In the genomic region with DNA sequence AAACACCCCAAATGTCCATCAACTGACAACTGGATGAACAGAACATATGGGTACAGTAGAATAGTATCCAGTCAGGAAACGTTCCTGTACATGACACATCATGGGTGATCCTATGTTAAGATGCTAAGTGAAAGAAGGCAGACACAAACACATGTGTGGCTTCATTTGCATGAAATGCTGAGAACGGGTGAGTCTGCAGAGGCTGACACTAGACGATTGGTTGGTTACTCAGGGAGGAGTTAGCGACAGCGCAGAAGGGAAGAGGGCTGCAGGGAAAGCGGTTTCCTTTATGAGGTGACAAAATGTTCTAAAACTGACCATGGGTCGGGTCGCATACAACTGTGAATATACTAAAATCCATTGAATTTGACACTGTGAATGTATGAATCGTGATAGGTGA, we compare ENCODE assay signal across 18 mouse cellular contexts. TPM values are rescaled to one million over a fixed set of nuclear protein-coding genes. Genes with fewer than 3 reads are reported as not detected.
"Had no signal": no experiment of that assay in that cellular context is flagged by ENCODE, and none has a peak within 500 bp of the region (broad histone marks: within the 10 kb centered on the region; RNA-seq: fewer than 3 reads in every experiment).

No protein-coding gene starts in this region.

- H3K4me1 ChIP-seq: stomach, embryonic 15.5 days had no signal

- H3K27me3 ChIP-seq: neural tube, embryonic 12.5 days; neural tube, embryonic 13.5 days; neural tube, embryonic 15.5 days; stomach, embryonic 15.5 days had no signal

- H3K27ac ChIP-seq: neural tube, embryonic 12.5 days; neural tube, embryonic 13.5 days; neural tube, embryonic 15.5 days; stomach, embryonic 15.5 days; stomach, postnatal 0 days had no signal

- H3K9me3 ChIP-seq: stomach, embryonic 15.5 days had no signal

- H3K4me3 ChIP-seq: neural tube, embryonic 12.5 days; neural tube, embryonic 13.5 days; neural tube, embryonic 15.5 days; stomach, embryonic 15.5 days had no signal

- H3K36me3 ChIP-seq: neural tube, embryonic 12.5 days; stomach, embryonic 15.5 days had no signal

- H3K4me2 ChIP-seq: neural tube, embryonic 12.5 days; neural tube, embryonic 13.5 days; neural tube, embryonic 15.5 days; stomach, embryonic 15.5 days had no signal

- DNase-seq: right cerebral cortex, adult 18-20 months; right cerebral cortex, postnatal 14 days; right cerebral cortex, postnatal 25 days; right cerebral cortex, postnatal 4 days; spleen, adult 18-20 months; thymus, adult 18-20 months; thymus, adult 2 months; thymus, postnatal 14 days; thymus, postnatal 25 days; thymus, postnatal 36 days; thymus, postnatal 4 days had no signal

- H3K9ac ChIP-seq: neural tube, embryonic 12.5 days; neural tube, embryonic 13.5 days; neural tube, embryonic 15.5 days; stomach, embryonic 15.5 days had no signal

RNA-seq across cellular contexts. Expression of a gene that starts 18.6 kb away (rescaled TPM):
- total RNA-seq: neutrophil, adult 5-6 weeks had no signal

RNA-seq across cellular contexts. Expression of a gene that starts 23.1 kb away (rescaled TPM):
- total RNA-seq: neutrophil, adult 5-6 weeks had no signal
- polyA plus RNA-seq: stomach, embryonic 14.5 days had no signal
